Mouse (Mus musculus): Measurements from ENCODE around the gene Ch25h. TPM values are rescaled to one million over a fixed set of nuclear protein-coding genes. Genes with fewer than 3 reads are reported as not detected.
A peak's percentile ranks its signal among the peaks of the same experiment; 100 is the strongest.

Gene Ch25h
- polyA plus RNA-seq, 1 experiment from 2014 or later = 0.07 TPM

- no peak overlapping the region for H3K4me3 ChIP-seq (ENCODE audit: low read depth, low read length)
- H3K9me3 ChIP-seq (ENCODE audit: low read length) = no peaks in the 10 kb centered on the region
- H3K4me2 ChIP-seq (ENCODE audit: low read depth, low read length) = no peak overlapping the region
- H3K9ac ChIP-seq (replicated peaks) = no peak overlapping the region
- ATAC-seq (no peak), DNase-seq (no peak)
- peaks cover 43% of the 10 kb centered on the region for H3K4me1 ChIP-seq (ENCODE audit: insufficient read depth)
- TF ChIP-seq EP300 (IDR thresholded peaks at IDR 0.05; ENCODE audit: low read depth) (no peak), CTCF (IDR thresholded peaks at IDR 0.05; ENCODE audit: low read depth) (no peak)
- 72% methylated on average over 3 of the region's 3 CpGs for WGBS (ENCODE audit: insufficient replicate concordance)
- H3K27me3 ChIP-seq (ENCODE audit: insufficient read depth, low read length) = no peaks in the 10 kb centered on the region
- H3K27ac ChIP-seq (ENCODE audit: low read depth) = peak overlapping the region; percentile 51
- H3K36me3 ChIP-seq (replicated peaks; ENCODE audit: insufficient read depth, low read length) = peaks cover 27% of the 10 kb centered on the region; the same call in 1 of the 2 replicates
Observed at GRCm38 (mm10) chr19:34519646-34520045, 44.7 kb upstream of the Ch25h start.

GRCm38 (mm10) chr19:34518786-34519185 lies 43.8 kb upstream of the Ch25h start:
- DNase-seq (no peak), ATAC-seq (no peak)
- Histone ChIP-seq H3K9ac (replicated peaks) (no peak overlapping the region), H3K36me3 (replicated peaks; ENCODE audit: insufficient read depth, low read length) (peaks cover 27% of the 10 kb centered on the region; the same call in 1 of the 2 replicates), H3K4me2 (ENCODE audit: low read depth, low read length) (no peak overlapping the region), H3K27ac (ENCODE audit: low read depth) (peak overlapping the region; percentile 72), H3K4me3 (ENCODE audit: low read depth, low read length) (no peak overlapping the region), H3K4me1 (ENCODE audit: insufficient read depth) (peaks cover 40% of the 10 kb centered on the region), H3K27me3 (ENCODE audit: insufficient read depth, low read length) (no peaks in the 10 kb centered on the region), H3K9me3 (ENCODE audit: low read length) (no peaks in the 10 kb centered on the region)
- TF ChIP-seq EP300 (IDR thresholded peaks at IDR 0.05; ENCODE audit: low read depth) = no peak
- TF ChIP-seq CTCF (IDR thresholded peaks at IDR 0.05; ENCODE audit: low read depth) = no peak
- 45% methylated on average over 3 of the region's 3 CpGs for WGBS (ENCODE audit: insufficient replicate concordance)

GRCm38 (mm10) chr19:34517812-34518594 lies 43.0 kb upstream of the Ch25h start:
- TF ChIP-seq EP300 (IDR thresholded peaks at IDR 0.05; ENCODE audit: low read depth) (no peak), CTCF (IDR thresholded peaks at IDR 0.05; ENCODE audit: low read depth) (no peak)
- Histone ChIP-seq H3K9ac (replicated peaks) (no peak overlapping the region), H3K9me3 (ENCODE audit: low read length) (no peaks in the 10 kb centered on the region), H3K27me3 (ENCODE audit: insufficient read depth, low read length) (no peaks in the 10 kb centered on the region), H3K4me1 (ENCODE audit: insufficient read depth) (peaks cover 40% of the 10 kb centered on the region), H3K27ac (ENCODE audit: low read depth) (peak overlapping the region; percentile 72), H3K4me3 (ENCODE audit: low read depth, low read length) (no peak overlapping the region), H3K4me2 (ENCODE audit: low read depth, low read length) (no peak overlapping the region), H3K36me3 (replicated peaks; ENCODE audit: insufficient read depth, low read length) (peaks cover 19% of the 10 kb centered on the region; the same call in 1 of the 2 replicates)
- WGBS (ENCODE audit: insufficient replicate concordance) = 76% methylated on average over 13 of the region's 13 CpGs
- peak; percentile 14 for DNase-seq
- ATAC-seq = peak; percentile 55

- Histone ChIP-seq H3K4me2 (ENCODE audit: low read depth, low read length) (no peak overlapping the region), H3K4me3 (ENCODE audit: low read depth, low read length) (no peak overlapping the region), H3K27me3 (ENCODE audit: insufficient read depth, low read length) (no peaks in the 10 kb centered on the region), H3K9ac (replicated peaks) (no peak overlapping the region), H3K36me3 (replicated peaks; ENCODE audit: insufficient read depth, low read length) (peaks cover 18% of the 10 kb centered on the region; the same call in 1 of the 2 replicates), H3K27ac (ENCODE audit: low read depth) (peak overlapping the region; percentile 72), H3K4me1 (ENCODE audit: insufficient read depth) (peaks cover 40% of the 10 kb centered on the region), H3K9me3 (ENCODE audit: low read length) (no peaks in the 10 kb centered on the region)
- peak; percentile 83 for ATAC-seq
- TF ChIP-seq CTCF (IDR thresholded peaks at IDR 0.05; ENCODE audit: low read depth) (no peak), EP300 (IDR thresholded peaks at IDR 0.05; ENCODE audit: low read depth) (no peak)
- 58% methylated on average over 3 of the region's 3 CpGs for WGBS (ENCODE audit: insufficient replicate concordance)
- no peak for DNase-seq
Observed at GRCm38 (mm10) chr19:34517197-34517596, 42.2 kb upstream of the Ch25h start.

DNA sequence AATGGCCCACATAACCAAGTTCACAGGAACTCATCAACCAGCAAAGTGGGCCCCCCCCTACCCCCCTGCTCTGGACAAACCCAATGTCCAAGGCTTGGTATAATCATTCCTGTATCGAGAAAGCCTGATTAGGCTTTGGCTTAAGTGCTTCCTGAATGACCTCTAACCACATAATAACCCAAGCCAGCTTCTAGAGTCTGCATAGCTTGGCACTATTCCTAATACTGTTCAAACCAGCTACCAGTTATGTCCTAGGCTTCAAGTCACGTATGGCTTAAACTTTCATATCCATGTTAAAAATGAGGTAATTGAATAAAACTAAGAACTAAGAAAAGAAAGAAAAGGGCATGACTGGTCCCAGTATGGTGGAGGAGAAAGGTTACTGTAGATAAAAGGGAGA lies 41.4 kb upstream of the Ch25h start:
- ATAC-seq (no peak), DNase-seq (no peak)
- TF ChIP-seq EP300 (IDR thresholded peaks at IDR 0.05; ENCODE audit: low read depth) = no peak
- TF ChIP-seq CTCF (IDR thresholded peaks at IDR 0.05; ENCODE audit: low read depth) = no peak
- Histone ChIP-seq H3K36me3 (replicated peaks; ENCODE audit: insufficient read depth, low read length) (peaks cover 18% of the 10 kb centered on the region; the same call in 1 of the 2 replicates), H3K9me3 (ENCODE audit: low read length) (no peaks in the 10 kb centered on the region), H3K9ac (replicated peaks) (no peak overlapping the region), H3K4me1 (ENCODE audit: insufficient read depth) (peaks cover 40% of the 10 kb centered on the region), H3K4me2 (ENCODE audit: low read depth, low read length) (no peak overlapping the region), H3K27ac (ENCODE audit: low read depth) (peak overlapping the region; percentile 72), H3K27me3 (ENCODE audit: insufficient read depth, low read length) (no peaks in the 10 kb centered on the region), H3K4me3 (ENCODE audit: low read depth, low read length) (no peak overlapping the region)
- 72% methylated on average over 2 of the region's 2 CpGs for WGBS (ENCODE audit: insufficient replicate concordance)

- no peak overlapping the region for H3K9ac ChIP-seq (replicated peaks)
- H3K4me2 ChIP-seq (ENCODE audit: low read depth, low read length) = no peak overlapping the region
- no peaks in the 10 kb centered on the region for H3K9me3 ChIP-seq (ENCODE audit: low read length)
- no peak for ATAC-seq
- DNase-seq = peak; percentile 22
- H3K4me3 ChIP-seq (ENCODE audit: low read depth, low read length) = no peak overlapping the region
- H3K27me3 ChIP-seq (ENCODE audit: insufficient read depth, low read length) = no peaks in the 10 kb centered on the region
- TF ChIP-seq EP300 (IDR thresholded peaks at IDR 0.05; ENCODE audit: low read depth) (no peak), CTCF (IDR thresholded peaks at IDR 0.05; ENCODE audit: low read depth) (no peak)
- peaks cover 12% of the 10 kb centered on the region; the same call in 1 of the 2 replicates for H3K36me3 ChIP-seq (replicated peaks; ENCODE audit: insufficient read depth, low read length)
- WGBS (ENCODE audit: insufficient replicate concordance) = 38% methylated on average over 3 of the region's 3 CpGs
- H3K27ac ChIP-seq (ENCODE audit: low read depth) = peak overlapping the region; percentile 72
- H3K4me1 ChIP-seq (ENCODE audit: insufficient read depth) = peaks cover 39% of the 10 kb centered on the region
Observed at GRCm38 (mm10) chr19:34515681-34516080, 40.7 kb upstream of the Ch25h start.

Data from liver, postnatal 0 days (tissue).